Mouse (Mus musculus): ENCODE measurements at regions not wholly inside any gene's neighbourhood (a gene's known extent, or its start where the extent isn't known, plus 50 kb on each side); places are given as distances from the start of the nearest gene placed in this dataset.

DNA sequence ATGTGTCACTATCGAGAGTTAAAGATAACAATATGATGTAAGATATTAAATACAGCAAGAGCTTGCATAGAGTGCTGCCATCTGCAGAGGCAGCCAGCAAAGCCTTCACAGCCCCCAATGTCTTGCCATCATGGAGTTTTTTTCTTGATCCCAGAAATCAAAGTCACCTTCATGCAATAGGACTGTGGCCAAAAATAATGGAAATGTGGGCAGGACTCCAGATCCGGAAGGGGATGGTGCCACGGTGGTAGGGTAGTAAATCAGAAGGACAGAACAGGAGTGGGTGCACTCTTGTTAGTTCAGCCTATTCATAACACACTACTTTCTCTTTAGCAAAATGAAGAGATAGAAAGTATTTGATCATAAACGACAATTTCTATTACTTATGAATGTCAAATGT, 145.3 kb downstream of the Cavin4 start:
- H3K36me3 ChIP-seq (ENCODE audit: control insufficient read depth, insufficient read depth): no peaks in the 10 kb centered on the region
- H3K79me2 ChIP-seq (ENCODE audit: control insufficient read depth, insufficient read depth): no peaks in the 10 kb centered on the region
- H3K4me3 ChIP-seq (ENCODE audit: insufficient read depth, poor library complexity, severe bottlenecking): no peak overlapping the region
- no peaks in the 10 kb centered on the region for H3K27me3 ChIP-seq (ENCODE audit: control insufficient read depth, insufficient read depth, insufficient read length)
- no peaks in the 10 kb centered on the region for H3K79me3 ChIP-seq (ENCODE audit: low read depth)
- H3ac ChIP-seq (ENCODE audit: control insufficient read depth, insufficient read length, low read depth): no peak overlapping the region
- TF ChIP-seq MYOD1 (IDR thresholded peaks at IDR 0.05; ENCODE audit: control insufficient read depth, insufficient read length, low read depth) (no peak), MAX (IDR thresholded peaks at IDR 0.05) (no peak), FOSL1 (IDR thresholded peaks at IDR 0.05; ENCODE audit: insufficient read depth, low read length, poor library complexity, severe bottlenecking) (no peak), CEBPB (IDR thresholded peaks at IDR 0.05; ENCODE audit: low read depth) (no peak), CTCF (IDR thresholded peaks at IDR 0.05; ENCODE audit: control insufficient read depth, insufficient read depth, insufficient read length) (no peak), USF1 (IDR thresholded peaks at IDR 0.05; ENCODE audit: low read depth) (no peak), MYOG (IDR thresholded peaks at IDR 0.05; ENCODE audit: control insufficient read depth, extremely low read depth, insufficient read length) (no peak)

DNA sequence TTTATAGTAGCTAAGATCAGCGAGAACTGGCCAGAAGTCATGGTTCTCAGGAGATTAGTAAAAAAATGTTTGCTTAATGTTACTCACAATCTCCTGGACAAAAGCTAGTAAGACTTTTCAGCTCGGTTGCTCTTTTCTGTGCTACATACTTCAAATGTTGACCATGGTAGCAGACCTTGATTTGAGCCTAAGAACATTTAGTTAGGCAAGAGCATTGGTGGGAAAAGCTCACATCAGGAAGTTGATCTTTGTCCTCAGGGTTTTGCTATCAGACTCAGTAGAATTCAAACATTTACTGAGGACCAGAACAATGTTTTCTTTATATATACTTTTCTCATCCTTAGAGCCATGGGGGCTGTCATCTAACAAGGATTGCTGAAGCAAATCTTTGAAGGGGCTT, 170.4 kb downstream of the Cavin4 start:
- H3K36me3 ChIP-seq (ENCODE audit: control insufficient read depth, insufficient read depth): no peaks in the 10 kb centered on the region
- no peaks in the 10 kb centered on the region for H3K27me3 ChIP-seq (ENCODE audit: control insufficient read depth, insufficient read depth, insufficient read length)

DNA sequence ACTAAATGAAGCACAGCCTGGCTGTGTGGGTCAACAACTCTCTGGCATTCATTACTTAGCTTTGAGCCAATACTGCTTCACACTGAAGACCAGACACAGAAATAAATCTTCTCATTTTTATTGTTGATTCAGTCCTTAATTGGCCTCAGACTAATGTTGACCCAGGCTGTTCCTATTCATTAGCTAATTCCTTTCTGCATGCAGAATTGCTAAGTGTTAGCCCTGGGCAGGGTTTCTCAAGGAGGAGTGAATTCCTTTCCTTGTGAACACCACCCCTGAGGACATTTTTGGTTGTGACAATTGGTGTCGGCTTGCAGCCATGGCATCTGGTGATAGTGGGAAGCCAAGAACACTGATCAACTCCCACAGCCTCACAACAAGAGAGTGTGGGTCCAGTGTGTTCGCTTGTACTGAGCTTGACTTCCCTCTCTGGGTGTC, 179.5 kb downstream of the Cavin4 start:
- H3ac ChIP-seq (ENCODE audit: control insufficient read depth, insufficient read length, low read depth): no peak overlapping the region
- no peaks in the 10 kb centered on the region for H3K79me3 ChIP-seq (ENCODE audit: low read depth)
- TF ChIP-seq MYOD1 (IDR thresholded peaks at IDR 0.05; ENCODE audit: control insufficient read depth, insufficient read length, low read depth): no peak
- no peaks in the 10 kb centered on the region for H3K36me3 ChIP-seq (ENCODE audit: control insufficient read depth, insufficient read depth)
- no peaks in the 10 kb centered on the region for H3K27me3 ChIP-seq (ENCODE audit: control insufficient read depth, insufficient read depth, insufficient read length)
- H3K79me2 ChIP-seq (ENCODE audit: control insufficient read depth, insufficient read depth): no peaks in the 10 kb centered on the region
- H3K4me3 ChIP-seq (ENCODE audit: insufficient read depth, poor library complexity, severe bottlenecking): no peak overlapping the region

More for the DNA sequence above, 170.4 kb downstream of the Cavin4 start:
- Histone ChIP-seq H3ac (ENCODE audit: control insufficient read depth, insufficient read length, low read depth) (no peak overlapping the region), H3K79me3 (ENCODE audit: low read depth) (no peaks in the 10 kb centered on the region), H3K79me2 (ENCODE audit: control insufficient read depth, insufficient read depth) (no peaks in the 10 kb centered on the region), H3K4me3 (ENCODE audit: insufficient read depth, poor library complexity, severe bottlenecking) (no peak overlapping the region)
- TF ChIP-seq CTCF (IDR thresholded peaks at IDR 0.05; ENCODE audit: control insufficient read depth, insufficient read depth, insufficient read length) (no peak), USF1 (IDR thresholded peaks at IDR 0.05; ENCODE audit: low read depth) (no peak), MAX (IDR thresholded peaks at IDR 0.05) (no peak), CEBPB (IDR thresholded peaks at IDR 0.05; ENCODE audit: low read depth) (no peak), MYOD1 (IDR thresholded peaks at IDR 0.05; ENCODE audit: control insufficient read depth, insufficient read length, low read depth) (no peak), MYOG (IDR thresholded peaks at IDR 0.05; ENCODE audit: control insufficient read depth, extremely low read depth, insufficient read length) (no peak), FOSL1 (IDR thresholded peaks at IDR 0.05; ENCODE audit: insufficient read depth, low read length, poor library complexity, severe bottlenecking) (no peak)

DNA sequence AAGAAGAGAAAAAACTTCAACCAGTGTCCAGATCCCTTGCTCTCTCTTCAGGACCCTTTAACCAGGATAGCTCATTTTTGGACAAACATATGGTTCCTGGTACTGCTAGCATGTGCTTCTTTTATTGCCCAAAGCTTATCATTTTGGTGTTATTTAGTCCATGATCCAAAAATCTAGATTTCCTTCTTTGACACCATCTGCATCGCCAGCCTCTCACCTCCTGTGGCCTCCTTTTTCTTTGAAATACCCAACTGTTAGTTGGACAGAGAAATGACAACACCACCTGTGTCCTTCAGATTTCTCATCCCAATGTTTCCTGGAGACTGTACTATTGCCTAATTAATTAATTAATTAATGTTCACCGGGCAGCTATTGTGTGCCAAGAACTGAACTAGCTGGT, 188.0 kb upstream of the Plppr1 start:
- no peak overlapping the region for H3ac ChIP-seq (ENCODE audit: control insufficient read depth, insufficient read length, low read depth)
- no peaks in the 10 kb centered on the region for H3K36me3 ChIP-seq (ENCODE audit: control insufficient read depth, insufficient read depth)
- no peaks in the 10 kb centered on the region for H3K27me3 ChIP-seq (ENCODE audit: control insufficient read depth, insufficient read depth, insufficient read length)
- TF ChIP-seq FOSL1 (IDR thresholded peaks at IDR 0.05; ENCODE audit: insufficient read depth, low read length, poor library complexity, severe bottlenecking) (no peak), CEBPB (IDR thresholded peaks at IDR 0.05; ENCODE audit: low read depth) (no peak), MAX (IDR thresholded peaks at IDR 0.05) (no peak), MYOD1 (IDR thresholded peaks at IDR 0.05; ENCODE audit: control insufficient read depth, insufficient read length, low read depth) (no peak), CTCF (IDR thresholded peaks at IDR 0.05; ENCODE audit: control insufficient read depth, insufficient read depth, insufficient read length) (no peak), USF1 (IDR thresholded peaks at IDR 0.05; ENCODE audit: low read depth) (no peak), MYOG (IDR thresholded peaks at IDR 0.05; ENCODE audit: control insufficient read depth, extremely low read depth, insufficient read length) (no peak)
- H3K79me3 ChIP-seq (ENCODE audit: low read depth): no peaks in the 10 kb centered on the region
- no peak overlapping the region for H3K4me3 ChIP-seq (ENCODE audit: insufficient read depth, poor library complexity, severe bottlenecking)
- H3K79me2 ChIP-seq (ENCODE audit: control insufficient read depth, insufficient read depth): no peaks in the 10 kb centered on the region

DNA sequence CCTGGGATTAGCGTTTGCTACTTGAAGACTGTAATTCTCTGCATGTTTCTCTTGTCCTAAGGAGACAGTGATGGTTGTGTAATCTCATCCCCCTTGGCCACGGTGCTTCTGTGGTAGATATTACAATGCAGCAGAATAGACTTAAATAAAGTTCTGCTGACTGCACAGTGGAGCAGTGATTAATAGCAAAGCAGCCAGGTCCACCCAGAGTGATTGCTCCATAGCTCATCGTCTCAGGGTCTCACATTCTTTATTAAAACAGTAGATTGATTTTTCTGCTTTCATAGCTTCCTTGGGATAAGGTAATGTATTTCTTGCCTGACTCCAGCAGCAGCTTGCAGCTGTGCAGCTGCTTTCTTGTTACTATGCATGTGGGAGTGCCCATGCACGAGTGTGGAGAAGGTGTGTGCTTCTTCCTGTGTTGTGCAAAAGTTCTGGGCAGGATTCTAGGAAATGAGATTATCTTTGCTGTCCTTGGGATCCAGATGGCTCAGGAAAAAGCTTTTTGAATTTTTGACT, 169.9 kb upstream of the Plppr1 start:
- TF ChIP-seq CEBPB (IDR thresholded peaks at IDR 0.05; ENCODE audit: low read depth): no peak
- no peak for TF ChIP-seq CTCF (IDR thresholded peaks at IDR 0.05; ENCODE audit: control insufficient read depth, insufficient read depth, insufficient read length)
- TF ChIP-seq MYOG (IDR thresholded peaks at IDR 0.05; ENCODE audit: control insufficient read depth, extremely low read depth, insufficient read length): no peak
- no peak for TF ChIP-seq MYOD1 (IDR thresholded peaks at IDR 0.05; ENCODE audit: control insufficient read depth, insufficient read length, low read depth)
- TF ChIP-seq FOSL1 (IDR thresholded peaks at IDR 0.05; ENCODE audit: insufficient read depth, low read length, poor library complexity, severe bottlenecking): no peak
- no peak for TF ChIP-seq USF1 (IDR thresholded peaks at IDR 0.05; ENCODE audit: low read depth)
- no peak for TF ChIP-seq MAX (IDR thresholded peaks at IDR 0.05)
- no peaks in the 10 kb centered on the region for H3K79me2 ChIP-seq (ENCODE audit: control insufficient read depth, insufficient read depth)
- H3K79me3 ChIP-seq (ENCODE audit: low read depth): no peaks in the 10 kb centered on the region
- H3K27me3 ChIP-seq (ENCODE audit: control insufficient read depth, insufficient read depth, insufficient read length): no peaks in the 10 kb centered on the region
- H3K36me3 ChIP-seq (ENCODE audit: control insufficient read depth, insufficient read depth): no peaks in the 10 kb centered on the region
- H3K4me3 ChIP-seq (ENCODE audit: insufficient read depth, poor library complexity, severe bottlenecking): no peak overlapping the region
- H3ac ChIP-seq (ENCODE audit: control insufficient read depth, insufficient read length, low read depth): no peak overlapping the region

DNA sequence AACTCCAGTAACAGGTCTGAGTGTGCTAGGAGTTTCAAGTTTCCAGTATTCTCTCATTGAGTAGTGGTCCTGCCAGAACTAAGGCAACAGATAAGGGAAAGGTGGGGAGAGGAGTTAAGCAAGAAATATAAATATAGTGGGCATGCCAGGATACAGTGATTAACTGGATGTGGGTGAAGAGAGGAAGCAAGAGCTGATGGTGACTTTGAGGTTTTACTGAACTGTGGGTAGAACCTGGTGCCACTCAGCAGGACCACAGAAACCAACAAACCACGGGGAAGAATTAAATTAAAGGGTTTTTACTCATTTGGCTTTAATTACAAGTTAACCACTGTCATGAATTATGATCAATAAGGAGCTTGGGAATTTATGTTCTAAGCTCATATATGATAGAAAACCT, 154.5 kb upstream of the Plppr1 start:
- Histone ChIP-seq H3K36me3 (ENCODE audit: control insufficient read depth, insufficient read depth) (no peaks in the 10 kb centered on the region), H3K79me3 (ENCODE audit: low read depth) (no peaks in the 10 kb centered on the region), H3K27me3 (ENCODE audit: control insufficient read depth, insufficient read depth, insufficient read length) (no peaks in the 10 kb centered on the region), H3K4me3 (ENCODE audit: insufficient read depth, poor library complexity, severe bottlenecking) (no peak overlapping the region), H3ac (ENCODE audit: control insufficient read depth, insufficient read length, low read depth) (no peak overlapping the region), H3K79me2 (ENCODE audit: control insufficient read depth, insufficient read depth) (no peaks in the 10 kb centered on the region)
- no peak for TF ChIP-seq FOSL1 (IDR thresholded peaks at IDR 0.05; ENCODE audit: insufficient read depth, low read length, poor library complexity, severe bottlenecking)
- TF ChIP-seq CTCF (IDR thresholded peaks at IDR 0.05; ENCODE audit: control insufficient read depth, insufficient read depth, insufficient read length): no peak
- TF ChIP-seq MYOG (IDR thresholded peaks at IDR 0.05; ENCODE audit: control insufficient read depth, extremely low read depth, insufficient read length): no peak

Measured in C2C12 (cell line).